Mouse (Mus musculus): ENCODE measurements around the gene Efemp2. TPM values are rescaled to one million over a fixed set of nuclear protein-coding genes. Genes with fewer than 3 reads are reported as not detected.

Efemp2 gene
- polyA plus RNA-seq (2012; rRNA removed), result 30.2 and 37.5 TPM in 2 replicates

GRCm38 (mm10) chr19:5473720-5474119, at the start of gene Efemp2:
Gene Efemp2 (plus strand): TSS chr19:5473954.
- 2% methylated on average over 22 of the region's 22 CpGs for WGBS
- peak; percentile 64 for DNase-seq (ENCODE audit: low read depth, low spot score)

DNA sequence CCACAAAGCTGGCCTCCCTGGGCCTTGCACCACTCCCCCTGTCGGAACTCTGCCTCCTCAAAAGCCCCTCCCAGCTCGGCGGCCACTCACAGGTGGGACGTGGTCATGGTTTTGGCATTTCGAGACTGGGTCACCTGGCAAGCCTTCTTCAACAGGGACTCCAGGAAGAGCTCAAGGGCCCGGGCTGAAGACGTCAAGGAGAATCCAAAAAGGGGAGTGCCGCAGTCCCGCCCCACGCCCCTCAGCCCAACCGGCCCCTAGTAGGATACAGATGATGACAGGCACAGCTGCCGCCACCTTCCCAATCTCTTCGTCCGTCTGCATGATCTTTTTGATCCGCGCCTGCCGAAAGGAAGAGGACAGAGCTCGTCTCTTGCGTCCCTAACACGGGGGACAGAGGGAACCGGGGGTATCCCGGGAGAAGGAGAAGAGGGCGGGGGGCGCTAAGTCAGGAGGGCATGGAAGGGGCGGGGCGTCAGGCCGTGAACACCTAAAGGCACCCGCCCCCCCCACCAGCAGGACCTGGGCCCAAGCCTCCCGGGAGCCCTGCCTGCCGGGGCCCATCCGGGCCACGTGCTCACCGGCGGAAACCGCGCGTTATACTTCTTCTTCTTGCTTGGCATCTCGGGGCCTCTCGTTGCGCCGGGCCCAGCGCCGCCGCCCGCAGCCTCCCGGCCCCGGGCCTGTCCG, 49.5 kb upstream of the Efemp2 start:
- DNase-seq (ENCODE audit: low read depth, low spot score), result no peak
- WGBS, result under 1% methylated on average over 43 of the region's 48 CpGs

DNA sequence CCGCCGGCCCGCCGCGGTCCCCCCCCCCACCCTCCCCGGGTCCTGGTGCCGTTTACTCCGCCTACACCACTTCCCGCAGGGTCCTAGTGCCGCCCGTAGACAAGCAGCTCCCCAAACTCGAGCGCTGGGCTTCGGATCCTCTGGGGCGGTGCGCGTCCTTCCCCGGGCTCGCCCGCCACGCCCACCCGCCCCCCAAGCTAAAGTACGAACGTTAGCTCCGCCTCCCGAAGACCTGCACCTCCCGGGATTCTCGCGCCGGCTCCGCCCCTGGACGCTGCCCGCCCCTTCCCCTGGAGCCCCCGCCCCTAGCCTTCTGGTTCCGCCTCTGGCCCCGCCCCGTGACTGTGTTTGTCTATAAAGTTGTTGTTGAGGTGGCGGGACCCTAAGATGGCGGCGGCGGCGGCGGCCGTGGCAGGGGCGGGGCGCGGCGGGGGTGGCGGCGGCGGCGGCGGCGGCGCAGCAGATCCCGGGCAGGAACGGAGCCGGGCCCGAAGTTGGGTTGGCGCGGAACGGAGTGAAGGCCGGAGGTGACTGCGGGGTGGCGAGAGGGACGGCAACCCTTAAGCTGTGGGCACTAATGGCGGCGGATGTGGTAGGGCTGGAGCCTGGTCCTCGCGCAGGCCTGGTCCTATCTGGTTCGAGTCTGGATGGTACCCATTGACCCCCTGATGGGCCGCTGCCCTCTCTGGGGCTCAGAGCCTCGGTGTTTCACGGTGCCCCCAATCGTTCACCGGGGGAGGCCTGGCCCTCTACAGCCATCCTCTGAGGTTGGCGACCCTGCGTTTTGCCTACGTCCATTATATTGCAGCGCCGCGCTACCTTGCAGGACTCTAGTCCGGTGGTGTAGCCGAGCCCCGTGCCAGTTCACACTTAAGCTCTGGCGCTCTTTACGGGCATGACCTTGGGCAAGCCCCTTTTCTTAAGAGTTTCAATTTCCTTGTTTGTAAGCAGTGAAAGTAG, 48.7 kb upstream of the Efemp2 start, which contains the start of the genes Drap1 and AI837181:
Gene Drap1, minus strand, starts transcription at position 198 of the 960 bp plus-strand sequence.
Gene AI837181, plus strand, starts transcription at position 363 of the 960 bp plus-strand sequence.
- WGBS, result under 1% methylated on average over 84 of the region's 87 CpGs
- no peak for DNase-seq (ENCODE audit: low read depth, low spot score)

DNA sequence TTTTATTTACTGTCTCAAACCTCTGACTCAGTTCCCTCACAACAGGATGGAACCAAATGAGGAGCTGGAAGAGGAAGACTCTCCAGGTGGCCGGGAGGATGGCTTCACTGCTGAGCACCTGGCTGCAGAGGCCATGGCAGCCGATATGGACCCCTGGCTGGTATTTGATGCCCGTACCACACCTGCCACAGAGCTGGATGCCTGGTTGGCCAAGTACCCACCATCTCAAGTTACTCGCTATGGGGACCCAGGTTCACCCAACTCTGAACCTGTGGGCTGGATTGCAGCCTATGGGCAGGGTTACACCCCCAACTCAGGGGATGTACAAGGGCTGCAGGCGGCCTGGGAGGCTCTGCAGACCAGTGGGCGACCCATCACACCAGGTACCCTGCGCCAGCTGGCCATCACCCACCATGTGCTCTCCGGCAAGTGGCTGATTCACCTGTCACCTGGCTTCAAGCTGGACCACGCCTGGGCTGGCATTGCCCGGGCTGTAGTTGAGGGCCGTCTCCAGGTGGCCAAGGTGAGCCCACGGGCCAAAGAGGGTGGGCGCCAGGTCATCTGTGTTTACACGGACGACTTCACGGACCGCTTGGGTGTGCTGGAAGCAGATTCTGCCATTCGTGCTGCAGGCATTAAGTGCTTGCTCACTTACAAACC, 47.7 kb upstream of the Efemp2 start:
- WGBS, result 72% methylated on average over 18 of the region's 18 CpGs

GRCm38 (mm10) chr19:5426640-5427290, 47.0 kb upstream of the Efemp2 start:
- no peak for DNase-seq (ENCODE audit: low read depth, low spot score)
- WGBS, result 81% methylated on average over 13 of the region's 13 CpGs

More for the DNA sequence above, 47.7 kb upstream of the Efemp2 start:
- no peak for DNase-seq (ENCODE audit: low read depth, low spot score)

- 76% methylated on average over 2 of the region's 2 CpGs for WGBS
- DNase-seq (ENCODE audit: low read depth, low spot score), result no peak
These were observed 45.7 kb upstream of the Efemp2 start for GRCm38 (mm10) chr19:5428083-5428482.

- no peak for DNase-seq (ENCODE audit: low read depth, low spot score)
- WGBS, result 71% methylated on average over 4 of the region's 4 CpGs
These were observed 44.5 kb upstream of the Efemp2 start for GRCm38 (mm10) chr19:5429219-5429618.

DNA sequence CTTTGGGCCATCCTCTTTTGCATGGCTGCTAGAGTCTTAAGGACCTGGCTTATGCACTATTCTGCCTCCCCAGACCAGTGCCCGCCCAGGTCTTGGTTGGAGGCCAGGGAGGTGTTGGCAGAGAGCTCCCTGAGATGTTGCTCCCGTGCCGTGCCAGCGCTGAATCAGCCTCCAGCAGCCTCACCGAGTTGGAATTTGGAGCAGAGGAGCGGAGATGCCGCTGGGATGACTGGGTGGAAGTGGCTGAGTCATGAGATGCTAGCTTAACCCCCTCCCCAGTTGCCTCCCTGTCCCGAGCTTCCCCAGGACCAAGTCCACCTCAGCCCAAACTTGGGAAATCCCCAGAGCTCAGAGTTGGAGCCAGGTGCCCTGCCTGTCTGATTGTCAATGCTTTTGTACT, 43.9 kb upstream of the Efemp2 start:
- WGBS, result 21% methylated on average over 8 of the region's 8 CpGs
- no peak for DNase-seq (ENCODE audit: low read depth, low spot score)

GRCm38 (mm10) chr19:5430408-5430807, 43.3 kb upstream of the Efemp2 start:
- DNase-seq (ENCODE audit: low read depth, low spot score), result no peak
- 39% methylated on average over 1 of the region's 1 CpGs for WGBS

DNA sequence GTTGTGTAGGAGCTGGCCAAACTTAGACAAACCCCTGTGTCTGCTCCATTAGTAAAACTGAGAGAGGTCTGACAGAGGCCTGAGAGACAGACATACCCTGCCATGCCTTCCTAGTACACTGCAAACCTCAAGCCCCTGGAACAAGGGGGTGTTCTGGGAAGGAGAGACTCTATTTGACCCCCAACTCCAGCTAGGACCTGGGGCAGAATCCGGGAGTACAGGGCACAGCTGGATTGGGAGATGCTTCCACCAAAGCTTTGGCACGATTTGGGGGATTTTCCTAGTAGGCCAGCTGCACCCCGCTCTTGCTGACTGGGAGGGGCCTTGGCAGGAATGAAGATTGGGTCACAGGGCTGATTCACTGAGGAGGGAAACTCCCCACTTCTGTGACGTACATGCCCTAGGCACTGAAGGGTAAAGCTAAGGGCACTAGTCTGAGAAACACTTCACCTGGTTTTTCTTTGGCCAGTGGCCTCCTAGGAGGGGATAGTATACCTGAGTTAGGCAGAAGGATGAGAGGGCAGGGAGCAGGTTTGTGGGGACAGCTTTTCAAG, 41.8 kb upstream of the Efemp2 start:
- DNase-seq (ENCODE audit: low read depth, low spot score), result no peak
- 41% methylated on average over 4 of the region's 4 CpGs for WGBS

GRCm38 (mm10) chr19:5432992-5433852, 40.5 kb upstream of the Efemp2 start:
- WGBS, result 1% methylated on average over 16 of the region's 16 CpGs
- DNase-seq (ENCODE audit: low read depth, low spot score), result no peak

GRCm38 (mm10) chr19:5433951-5434350, 39.8 kb upstream of the Efemp2 start:
- DNase-seq (ENCODE audit: low read depth, low spot score), result no peak
- 63% methylated on average over 7 of the region's 7 CpGs for WGBS

DNA sequence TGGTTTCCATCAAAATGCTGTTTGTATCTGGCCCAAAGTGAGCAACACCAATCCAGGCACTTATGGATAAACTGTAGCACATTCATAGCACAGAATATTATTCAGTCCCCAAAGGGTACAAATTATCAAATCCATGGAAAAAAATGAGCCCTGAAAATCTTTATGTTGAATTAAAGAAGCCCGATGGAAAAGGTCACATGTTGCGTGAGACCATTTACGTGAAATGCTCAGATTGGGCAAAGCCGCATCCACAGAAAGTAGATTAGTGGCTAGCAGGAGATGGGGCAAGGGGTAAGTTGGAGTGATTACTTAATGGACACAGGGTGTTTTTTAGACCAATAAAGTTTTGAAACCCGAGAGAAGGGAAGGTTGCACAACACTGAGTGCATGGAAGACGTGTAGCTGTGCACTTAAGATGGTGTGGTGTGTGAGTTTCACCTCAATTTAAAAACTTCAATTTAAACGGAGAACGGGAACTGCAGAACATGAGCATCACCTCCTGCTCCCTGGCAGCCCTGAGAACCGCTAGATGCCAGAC, 29.3 kb upstream of the Efemp2 start:
- DNase-seq (ENCODE audit: low read depth, low spot score), result no peak
- WGBS, result 66% methylated on average over 9 of the region's 9 CpGs

- DNase-seq (ENCODE audit: low read depth, low spot score), result no peak
- WGBS, result 54% methylated on average over 7 of the region's 7 CpGs
These were observed 28.8 kb upstream of the Efemp2 start for GRCm38 (mm10) chr19:5444954-5445353.

DNA sequence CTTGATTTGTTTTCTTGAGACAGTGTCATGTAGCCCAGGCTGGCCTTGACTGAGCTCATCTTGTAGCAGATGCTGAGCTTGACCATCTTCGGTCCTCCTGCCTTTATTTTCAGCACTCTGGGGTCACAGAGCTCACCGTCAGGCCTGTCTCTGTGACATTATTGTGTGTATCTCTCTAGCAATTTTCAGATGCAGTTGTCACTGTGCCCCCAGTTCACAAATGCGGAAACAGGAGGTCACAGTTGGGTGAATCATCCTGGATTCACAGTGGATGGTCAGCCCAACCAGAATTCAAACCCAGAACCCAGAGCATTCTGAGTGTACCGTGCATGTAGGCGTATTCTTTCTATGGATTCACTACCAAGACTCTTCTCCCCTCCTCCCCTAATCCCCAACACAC, 28.0 kb upstream of the Efemp2 start:
- WGBS, result 95% methylated on average over 5 of the region's 5 CpGs
- DNase-seq (ENCODE audit: low read depth, low spot score), result no peak

DNA sequence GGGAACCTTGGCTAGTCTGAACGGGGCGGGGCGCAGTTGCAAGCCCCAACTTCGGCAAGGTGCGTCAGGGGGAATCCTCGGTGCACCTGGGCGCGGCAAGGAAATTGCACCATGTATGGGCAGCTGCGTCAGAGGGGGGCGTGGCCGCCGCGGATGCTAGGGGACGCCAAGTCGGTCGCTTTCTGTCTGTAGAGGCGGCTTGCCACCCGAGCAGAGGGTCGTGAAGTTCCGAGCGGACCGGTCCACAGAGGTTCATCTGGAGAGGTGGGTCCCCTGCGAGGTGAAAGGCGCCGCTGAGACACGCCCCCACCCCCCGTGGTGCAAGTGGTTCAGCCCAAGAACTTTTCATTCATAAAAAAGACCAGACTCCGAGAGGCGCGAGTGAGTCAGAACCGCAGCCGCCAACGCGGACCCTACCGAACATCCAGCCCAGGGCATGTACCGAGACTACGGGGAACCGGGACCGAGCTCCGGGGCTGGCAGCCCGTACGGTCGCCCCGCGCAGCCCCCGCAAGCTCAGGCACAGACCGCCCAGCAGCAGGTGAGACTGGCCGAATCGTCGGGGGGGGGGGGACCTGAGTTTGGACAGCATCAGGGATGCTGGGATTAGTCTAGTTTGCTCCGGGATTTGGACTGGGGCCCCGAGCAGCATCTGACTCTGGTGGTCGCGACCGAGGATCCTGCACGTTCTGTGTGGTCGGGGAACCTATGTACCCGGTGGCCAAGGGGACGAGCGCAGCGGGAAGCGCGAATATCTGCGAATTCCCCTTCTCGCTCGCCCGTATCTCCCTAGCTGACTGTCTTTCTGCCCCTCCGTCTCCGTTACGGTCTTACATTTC, 26.0 kb upstream of the Efemp2 start, which contains the start of gene Fosl1:
Gene Fosl1, plus strand, starts transcription at position 33 of the 839 bp plus-strand sequence.
- WGBS, result 1% methylated on average over 70 of the region's 70 CpGs

More for the DNA sequence above, 26.0 kb upstream of the Efemp2 start, which contains the start of gene Fosl1:
- no peak for DNase-seq (ENCODE audit: low read depth, low spot score)
